Mouse (Mus musculus): ENCODE measurements around the gene Stap2.

DNA sequence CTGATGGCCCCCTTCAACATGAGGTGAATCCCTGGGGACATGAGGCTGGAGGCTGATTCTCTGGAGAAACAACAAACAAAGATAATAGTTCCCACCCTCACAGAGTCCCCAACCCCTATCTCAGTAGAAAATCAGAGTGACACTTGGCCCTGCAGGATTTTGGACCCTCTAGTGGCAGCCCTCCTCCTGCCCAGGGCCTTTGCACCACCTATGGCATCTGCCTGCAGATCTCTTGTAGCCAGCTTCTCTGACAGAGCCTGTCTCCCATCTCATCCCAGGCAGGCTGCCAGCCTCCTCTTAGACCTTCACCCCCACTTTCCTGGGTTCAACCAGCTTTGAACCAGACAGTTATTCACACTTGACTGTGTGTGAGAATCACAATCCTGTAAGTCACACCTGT lies 44.6 kb downstream of the Stap2 start:
- TF ChIP-seq POLR2A (IDR thresholded peaks at IDR 0.05; ENCODE audit: insufficient read length, low read depth): no peak
- TF ChIP-seq USF1 (IDR thresholded peaks at IDR 0.05; ENCODE audit: low read depth): no peak
- TF ChIP-seq TCF12 (IDR thresholded peaks at IDR 0.05; ENCODE audit: insufficient read depth, poor library complexity, severe bottlenecking): no peak
- no peak for TF ChIP-seq SRF (IDR thresholded peaks at IDR 0.05; ENCODE audit: control insufficient read depth, insufficient read length, low read depth)
- no peak for TF ChIP-seq REST (IDR thresholded peaks at IDR 0.05; ENCODE audit: insufficient read depth, insufficient read length)
